Mouse (Mus musculus): ENCODE data around the gene Slc7a4. TPM values are rescaled to one million over a fixed set of nuclear protein-coding genes. Genes with fewer than 3 reads are reported as not detected.
A peak's percentile ranks its signal among the peaks of the same experiment; 100 is the strongest.

The Slc7a4 gene
- polyA plus RNA-seq, 1 experiment from 2014 or later, result 9.8 TPM

DNA sequence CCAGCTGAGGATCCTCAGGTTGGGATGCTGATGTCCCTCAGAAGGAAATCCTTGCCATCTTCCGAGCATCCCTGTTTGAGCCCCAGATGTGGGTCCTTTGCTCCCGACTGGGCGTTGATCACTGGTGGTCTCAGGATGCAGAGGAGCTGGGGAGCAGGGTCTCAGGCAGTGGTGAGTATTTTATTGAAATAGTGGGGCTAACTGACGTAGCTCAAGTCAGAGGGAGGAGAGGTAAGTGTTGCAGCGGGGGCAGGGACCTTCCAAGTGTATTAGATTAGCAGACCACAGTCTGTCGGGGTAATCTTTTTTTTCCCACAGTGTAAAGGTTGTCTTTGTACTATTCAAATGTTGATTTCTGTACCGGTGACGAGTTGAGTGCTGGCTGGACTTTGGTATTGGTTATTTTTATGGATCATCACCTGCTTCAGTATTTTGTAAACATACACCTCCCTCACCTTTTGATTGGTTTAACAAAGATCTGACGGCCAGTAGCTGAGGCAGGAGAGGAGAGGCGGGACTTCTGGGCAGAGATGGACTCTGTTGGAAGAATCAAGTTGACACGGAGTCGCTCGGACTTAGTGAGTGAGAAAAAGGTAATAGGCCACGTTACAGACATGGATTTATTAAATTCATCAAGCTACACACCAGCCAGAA is 50.2 kb downstream of the Slc7a4 start:
- no peak overlapping the region for H3K9ac ChIP-seq
- H3K27ac ChIP-seq (replicated peaks), result no peak overlapping the region
- WGBS, result 63% methylated on average over 14 of the region's 14 CpGs
- peaks cover 13% of the 10 kb centered on the region for H3K36me3 ChIP-seq
- H3K4me1 ChIP-seq, result peaks cover 19% of the 10 kb centered on the region
- no peaks in the 10 kb centered on the region for H3K9me3 ChIP-seq
- H3K4me3 ChIP-seq, result no peak overlapping the region
- H3K27me3 ChIP-seq (replicated peaks), result 0 out of 2 replicates have a peak, but pooled peaks cover 8% of the 10 kb centered on the region
- ATAC-seq (ENCODE audit: extremely low read depth, insufficient number of reproducible peaks, low FRiP score, low TSS enrichment), result no peak
- no peak overlapping the region for H3K4me2 ChIP-seq

DNA sequence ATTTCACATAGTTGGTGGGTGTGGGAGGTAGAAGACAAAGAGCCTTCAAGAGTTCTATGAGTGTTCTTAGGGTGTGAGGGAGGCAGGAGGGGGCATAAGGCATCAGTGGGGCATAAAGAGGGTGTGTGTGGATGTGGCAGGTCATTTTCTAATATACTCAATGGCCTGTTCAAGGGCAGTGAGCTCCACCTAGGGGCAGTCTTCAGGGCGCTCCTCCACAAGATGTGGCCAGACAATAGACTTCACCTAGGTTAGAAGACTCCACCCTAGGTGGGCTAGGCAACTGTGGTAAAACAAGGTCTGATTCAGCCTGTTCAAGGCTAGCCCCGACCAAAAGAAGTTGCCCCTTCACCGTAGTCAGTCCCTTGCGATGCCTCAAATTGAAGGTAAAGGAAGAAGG is 50.7 kb downstream of the Slc7a4 start:
- Histone ChIP-seq H3K4me3 (no peak overlapping the region), H3K36me3 (peaks cover 18% of the 10 kb centered on the region), H3K4me2 (no peak overlapping the region), H3K4me1 (peaks cover 19% of the 10 kb centered on the region), H3K9me3 (no peaks in the 10 kb centered on the region), H3K27me3 (replicated peaks) (0 out of 2 replicates have a peak, but pooled peaks cover 8% of the 10 kb centered on the region), H3K9ac (no peak overlapping the region), H3K27ac (replicated peaks) (no peak overlapping the region)
- no peak for ATAC-seq (ENCODE audit: extremely low read depth, insufficient number of reproducible peaks, low FRiP score, low TSS enrichment)
- 51% methylated on average over 4 of the region's 4 CpGs for WGBS

- ATAC-seq (ENCODE audit: extremely low read depth, insufficient number of reproducible peaks, low FRiP score, low TSS enrichment), result peak; percentile 88
- H3K9ac ChIP-seq, result peak within 1 kb of the TSS; percentile 88
- peak within 1 kb of the TSS; percentile 94 for H3K4me2 ChIP-seq
- under 1% methylated on average over 67 of the region's 67 CpGs for WGBS
- peak within 1 kb of the TSS; percentile 93 for H3K27ac ChIP-seq (replicated peaks)
- H3K4me3 ChIP-seq, result peak within 1 kb of the TSS; percentile 63
- no peaks in the 10 kb centered on the region for H3K9me3 ChIP-seq
- peaks cover 33% of the 10 kb centered on the region for H3K36me3 ChIP-seq
- H3K27me3 ChIP-seq (replicated peaks), result no peaks in the 10 kb centered on the region
- peaks cover 19% of the 10 kb centered on the region for H3K4me1 ChIP-seq
Observed at GRCm38 (mm10) chr16:17530640-17531288, 52.2 kb downstream of the Slc7a4 start, which contains the start of gene Thap7. Gene Thap7, minus strand, starts transcription at chr16:17531136.

- H3K4me1 ChIP-seq, result peaks cover 19% of the 10 kb centered on the region
Observed at GRCm38 (mm10) chr16:17529981-17530586, 52.9 kb downstream of the Slc7a4 start.

DNA sequence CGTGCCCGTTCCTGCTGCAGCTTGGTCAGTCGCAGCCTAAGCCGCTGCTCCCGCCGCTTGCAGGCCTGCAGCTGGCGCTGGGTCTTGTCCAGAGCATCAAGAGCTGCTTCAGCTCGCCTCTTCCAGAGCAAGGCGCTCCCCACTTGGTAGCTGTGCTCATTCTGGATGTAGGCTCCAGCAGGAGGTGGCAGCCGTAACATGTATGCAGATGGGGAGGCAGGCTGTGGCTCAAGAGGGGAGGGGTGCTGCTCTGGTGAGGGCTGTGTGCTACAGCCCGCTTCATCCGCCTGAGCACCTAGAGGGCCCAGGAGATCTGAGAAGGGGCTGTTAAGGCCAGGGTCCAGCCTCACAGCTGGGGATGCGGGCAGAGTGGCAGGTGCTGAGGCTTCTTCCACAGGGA is 54.7 kb downstream of the Slc7a4 start:
- 89% methylated on average over 13 of the region's 13 CpGs for WGBS
- Histone ChIP-seq H3K9me3 (no peaks in the 10 kb centered on the region), H3K4me2 (no peak overlapping the region), H3K4me1 (peaks cover 19% of the 10 kb centered on the region), H3K27ac (replicated peaks) (no peak overlapping the region), H3K4me3 (no peak overlapping the region), H3K27me3 (replicated peaks) (no peaks in the 10 kb centered on the region), H3K36me3 (peaks cover 56% of the 10 kb centered on the region), H3K9ac (no peak overlapping the region)
- no peak for ATAC-seq (ENCODE audit: extremely low read depth, insufficient number of reproducible peaks, low FRiP score, low TSS enrichment)

More at GRCm38 (mm10) chr16:17529981-17530586, 52.9 kb downstream of the Slc7a4 start:
- 16% methylated on average over 17 of the region's 17 CpGs for WGBS
- H3K36me3 ChIP-seq, result peaks cover 40% of the 10 kb centered on the region
- peak overlapping the region; percentile 88 for H3K9ac ChIP-seq
- no peaks in the 10 kb centered on the region for H3K27me3 ChIP-seq (replicated peaks)
- ATAC-seq (ENCODE audit: extremely low read depth, insufficient number of reproducible peaks, low FRiP score, low TSS enrichment), result no peak
- peak overlapping the region; percentile 94 for H3K4me2 ChIP-seq
- H3K9me3 ChIP-seq, result no peaks in the 10 kb centered on the region
- H3K27ac ChIP-seq (replicated peaks), result peak overlapping the region; percentile 93
- H3K4me3 ChIP-seq, result peak overlapping the region; percentile 63

DNA sequence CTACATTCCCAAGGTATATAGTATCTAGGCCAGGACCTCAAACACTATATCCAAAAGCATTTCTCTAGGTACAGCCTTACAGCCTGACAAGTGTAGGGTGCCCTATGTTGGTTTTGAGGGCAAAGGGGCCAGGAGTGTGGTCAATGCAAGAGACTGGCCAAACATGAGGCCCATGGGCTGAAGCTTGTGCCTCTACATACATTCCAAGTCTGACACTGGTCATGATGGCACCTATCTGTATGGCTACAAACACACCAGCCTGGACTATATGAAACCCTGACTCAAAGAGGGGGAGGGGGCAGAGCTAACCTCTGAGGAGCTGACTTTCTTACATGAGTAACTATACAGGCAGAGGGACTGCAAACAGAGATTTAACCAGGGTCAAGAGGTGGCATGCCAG is 55.4 kb downstream of the Slc7a4 start:
- Histone ChIP-seq H3K4me3 (no peak overlapping the region), H3K4me2 (no peak overlapping the region), H3K27ac (replicated peaks) (no peak overlapping the region), H3K9me3 (no peaks in the 10 kb centered on the region), H3K9ac (no peak overlapping the region), H3K4me1 (peaks cover 19% of the 10 kb centered on the region), H3K36me3 (peaks cover 63% of the 10 kb centered on the region), H3K27me3 (replicated peaks) (no peaks in the 10 kb centered on the region)
- no peak for ATAC-seq (ENCODE audit: extremely low read depth, insufficient number of reproducible peaks, low FRiP score, low TSS enrichment)

- Histone ChIP-seq H3K4me1 (peaks cover 10% of the 10 kb centered on the region), H3K27me3 (replicated peaks) (no peaks in the 10 kb centered on the region), H3K9ac (no peak overlapping the region), H3K36me3 (peaks cover 77% of the 10 kb centered on the region), H3K27ac (replicated peaks) (no peak overlapping the region), H3K9me3 (no peaks in the 10 kb centered on the region), H3K4me2 (no peak overlapping the region), H3K4me3 (no peak overlapping the region)
- 91% methylated on average over 6 of the region's 6 CpGs for WGBS
- no peak for ATAC-seq (ENCODE audit: extremely low read depth, insufficient number of reproducible peaks, low FRiP score, low TSS enrichment)
Observed at GRCm38 (mm10) chr16:17526223-17526622, 56.8 kb downstream of the Slc7a4 start.

DNA sequence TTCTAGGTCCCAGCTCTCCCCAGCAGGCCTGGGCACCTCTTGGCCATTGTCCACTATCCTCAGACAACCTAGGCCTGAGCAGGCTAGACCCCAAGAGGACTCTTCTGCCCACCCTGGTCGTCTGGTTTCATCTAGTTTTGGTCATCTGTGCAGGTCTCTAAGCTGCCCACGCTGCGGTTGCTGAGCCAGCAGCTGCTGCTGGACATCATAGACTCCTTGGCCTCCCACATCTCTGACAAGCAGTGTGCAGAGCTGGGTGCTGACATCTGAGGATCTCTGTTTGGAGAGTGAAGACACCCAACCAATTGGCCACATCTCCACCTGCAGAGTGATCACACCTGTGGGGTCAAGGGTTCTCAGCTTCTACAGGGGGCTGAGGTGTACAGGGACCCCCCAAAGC is 57.5 kb downstream of the Slc7a4 start:
- Histone ChIP-seq H3K4me1 (peaks cover 10% of the 10 kb centered on the region), H3K4me2 (no peak overlapping the region), H3K4me3 (no peak overlapping the region), H3K9me3 (no peaks in the 10 kb centered on the region), H3K36me3 (peaks cover 84% of the 10 kb centered on the region), H3K9ac (no peak overlapping the region), H3K27ac (replicated peaks) (no peak overlapping the region), H3K27me3 (replicated peaks) (no peaks in the 10 kb centered on the region)
- no peak for ATAC-seq (ENCODE audit: extremely low read depth, insufficient number of reproducible peaks, low FRiP score, low TSS enrichment)
- WGBS, result 80% methylated on average over 3 of the region's 3 CpGs

DNA sequence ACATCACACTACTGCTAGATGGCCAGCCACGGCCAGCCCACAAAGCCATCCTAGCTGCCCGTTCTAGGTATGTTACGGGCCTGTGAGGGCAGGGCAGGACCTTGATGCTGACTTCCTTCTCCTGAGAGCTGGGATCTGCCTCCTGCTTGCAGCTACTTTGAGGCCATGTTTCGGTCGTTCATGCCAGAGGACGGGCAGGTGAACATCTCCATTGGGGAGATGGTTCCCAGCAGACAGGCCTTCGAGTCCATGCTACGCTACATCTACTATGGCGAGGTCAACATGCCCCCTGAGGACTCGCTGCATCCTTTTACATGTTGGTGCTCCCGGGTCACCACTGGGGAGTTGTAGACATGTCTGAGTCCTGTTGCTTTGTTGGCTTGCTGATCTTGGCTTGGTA is 58.9 kb downstream of the Slc7a4 start:
- no peaks in the 10 kb centered on the region; the same call in 1 of the 2 replicates for H3K4me1 ChIP-seq
- 91% methylated on average over 11 of the region's 11 CpGs for WGBS

More for the DNA sequence above, 58.9 kb downstream of the Slc7a4 start:
- Histone ChIP-seq H3K9ac (no peak overlapping the region), H3K27me3 (replicated peaks) (no peaks in the 10 kb centered on the region), H3K4me3 (no peak overlapping the region), H3K27ac (replicated peaks) (no peak overlapping the region), H3K4me2 (no peak overlapping the region), H3K36me3 (peaks cover 97% of the 10 kb centered on the region), H3K9me3 (no peaks in the 10 kb centered on the region)
- ATAC-seq (ENCODE audit: extremely low read depth, insufficient number of reproducible peaks, low FRiP score, low TSS enrichment), result no peak

Data from heart, embryonic 13.5 days (tissue).